Mouse (Mus musculus): ENCODE data around the gene Hbs1l.

DNA sequence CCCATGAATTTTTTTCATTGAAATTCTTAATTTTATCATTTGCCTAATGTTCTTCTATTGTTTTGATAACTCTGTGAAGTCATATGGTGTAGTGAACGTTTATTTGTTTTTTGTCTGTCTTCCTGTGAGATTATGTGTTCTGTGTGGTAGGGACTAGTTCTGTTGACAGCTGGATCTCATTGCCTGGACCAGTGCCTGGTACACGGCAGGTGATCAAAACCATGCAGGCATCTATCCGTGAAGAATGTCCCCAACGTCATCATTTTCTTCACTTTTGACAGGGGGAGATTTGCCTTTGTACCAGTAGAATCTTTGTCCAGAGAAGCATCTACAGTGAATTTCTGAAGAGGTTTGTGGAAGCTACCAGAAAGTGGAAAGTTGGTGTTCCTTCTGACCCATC lies 95.5 kb downstream of the Hbs1l start:
- no peak for TF ChIP-seq POLR2A (IDR thresholded peaks at IDR 0.05; ENCODE audit: insufficient read depth, low read depth, low read length)
- TF ChIP-seq CTCF (IDR thresholded peaks at IDR 0.05) = no peak

Measured in heart, adult 2 months (tissue).